Comparison of ENCODE assay signal across 8 mouse cellular contexts in genomic region chrX:135797212-135797644, GRCm38 (mm10). TPM values are rescaled to one million over a fixed set of nuclear protein-coding genes. Genes with fewer than 3 reads are reported as not detected.
DNase-seq lines count a peak whose midpoint lies in the region; ATAC-seq and TF ChIP-seq lines count a peak whose summit lies in the region.
"Not testable (repeated sequence)": the region's sequence is repeated elsewhere in the genome, so short reads cannot be mapped to it uniquely, and the experiment has no call there.

Gene Bhlhb9 (plus strand): TSS chrX:135797594.

- H3K27ac ChIP-seq in hindbrain, embryonic 14.5 days, result peak within 1 kb of the TSS; percentile 84
- not testable (repeated sequence) for H3K27ac ChIP-seq in lung, postnatal 0 days (ENCODE audit: low read length)

- peak; percentile 72 for TF ChIP-seq CTCF in lung, postnatal 0 days (IDR thresholded peaks at IDR 0.05)

- H3K4me1 ChIP-seq in hindbrain, embryonic 14.5 days (replicated peaks; ENCODE audit: control insufficient read depth, insufficient read depth, low read length); lung, postnatal 0 days (ENCODE audit: insufficient read depth, low read depth, low read length): not testable (repeated sequence)

- 20% methylated on average over 3 of the region's 5 CpGs for WGBS in hindbrain, embryonic 14.5 days
- WGBS in lung, postnatal 0 days, result 3% methylated on average over 2 of the region's 5 CpGs

- peaks cover 35% of the 10 kb centered on the region for H3K36me3 ChIP-seq in hindbrain, embryonic 14.5 days (replicated peaks; ENCODE audit: control insufficient read depth, insufficient read depth)
- H3K36me3 ChIP-seq in lung, postnatal 0 days (ENCODE audit: insufficient read depth, low read length), result not testable (repeated sequence)

- peak; percentile 10; the same call in 1 of the 2 replicates for ATAC-seq in hindbrain, embryonic 14.5 days (ENCODE audit: low FRiP score)
- peak; percentile 39 for ATAC-seq in lung, postnatal 0 days

- DNase-seq in WW6 (ENCODE audit: low read depth, low spot score), result peak; percentile 9
- peak; percentile 44 to 53 for DNase-seq in cerebellum, postnatal 36 days
- DNase-seq in frontal cortex, postnatal 36 days (ENCODE audit: low spot score in 2 of 2), result peak; percentile 41 to 59
- DNase-seq in hindbrain, embryonic 14.5 days (ENCODE audit: low spot score), result peak; percentile 64
- DNase-seq in layer of hippocampus, postnatal 25 days (ENCODE audit: extremely low spot score in 1 of 2, low spot score in 1 of 2), result peak in 1 of 2 experiments; percentile 31
- DNase-seq in lung, postnatal 0 days (ENCODE audit: low spot score), result peak; percentile 69
- peak; percentile 23 for DNase-seq in ovary, postnatal 36 days (ENCODE audit: low spot score)
- not testable (repeated sequence) for DNase-seq in urinary bladder, adult 2 months (ENCODE audit: low spot score)

- peak within 1 kb of the TSS; percentile 81 for H3K9ac ChIP-seq in hindbrain, embryonic 14.5 days
- H3K9ac ChIP-seq in lung, postnatal 0 days (replicated peaks; ENCODE audit: low read depth), result 0 out of 2 replicates have a peak within 1 kb of the TSS, but pooled peaks have one; percentile 26

- H3K27me3 ChIP-seq in hindbrain, embryonic 14.5 days (ENCODE audit: control insufficient read depth, insufficient read depth, low read length); lung, postnatal 0 days (replicated peaks; ENCODE audit: insufficient read depth, low read length): not testable (repeated sequence)

- not testable (repeated sequence) for TF ChIP-seq EP300 in lung, postnatal 0 days (IDR thresholded peaks at IDR 0.05)

- H3K4me2 ChIP-seq in hindbrain, embryonic 14.5 days (replicated peaks), result peak within 1 kb of the TSS; percentile 55
- H3K4me2 ChIP-seq in lung, postnatal 0 days (replicated peaks; ENCODE audit: low read depth, low read length), result peak within 1 kb of the TSS; percentile 69

- peak within 1 kb of the TSS; percentile 64 for H3K4me3 ChIP-seq in hindbrain, embryonic 14.5 days (replicated peaks; ENCODE audit: low read length)
- H3K4me3 ChIP-seq in lung, postnatal 0 days (ENCODE audit: low read depth, low read length), result peak within 1 kb of the TSS; percentile 34

- not testable (repeated sequence) for H3K9me3 ChIP-seq in hindbrain, embryonic 14.5 days (ENCODE audit: control insufficient read depth, low read length); lung, postnatal 0 days (ENCODE audit: low read length)

RNA-seq across cellular contexts. Expression of gene Bhlhb9, which starts in this region (rescaled TPM):
- 116 and 121 TPM in 2 replicates for polyA plus RNA-seq in hindbrain, embryonic 14.5 days (2014; fragmentation: Nextera tagmentation; extraction: Ambion mirVana)
- 10 to 100 TPM; 63.7 to 65.2 TPM for total RNA-seq in layer of hippocampus, postnatal 25 days (2021)
- polyA plus RNA-seq in lung, postnatal 0 days (2015; fragmentation: Nextera tagmentation; extraction: Ambion mirVana), result 17.0 and 20.7 TPM in 2 replicates
- polyA plus RNA-seq in urinary bladder, adult 2 months (2012; rRNA removed), result 13.4 and 14.1 TPM in 2 replicates
